Mouse (Mus musculus) spleen, adult 2 months (tissue): ENCODE results near the gene Col27a1.

Source experiments
- CTCF ChIP-seq: fragments of 200-500 bp; IDR thresholded peaks from 2 replicates; pipeline ENCODE4 v1.5.1; 2011; ENCODE audit warnings: mild to moderate bottlenecking, inconsistent platforms; ENCODE audit not compliant: insufficient read depth, insufficient read length, insufficient replicate concordance; ENCODE audit errors: extremely low read depth
- POLR2A ChIP-seq: fragments of 200-500 bp; IDR thresholded peaks from 2 replicates; pipeline ENCODE4 v1.6.1; 2011; ENCODE audit warnings: low read depth, low read length, inconsistent platforms

DNA sequence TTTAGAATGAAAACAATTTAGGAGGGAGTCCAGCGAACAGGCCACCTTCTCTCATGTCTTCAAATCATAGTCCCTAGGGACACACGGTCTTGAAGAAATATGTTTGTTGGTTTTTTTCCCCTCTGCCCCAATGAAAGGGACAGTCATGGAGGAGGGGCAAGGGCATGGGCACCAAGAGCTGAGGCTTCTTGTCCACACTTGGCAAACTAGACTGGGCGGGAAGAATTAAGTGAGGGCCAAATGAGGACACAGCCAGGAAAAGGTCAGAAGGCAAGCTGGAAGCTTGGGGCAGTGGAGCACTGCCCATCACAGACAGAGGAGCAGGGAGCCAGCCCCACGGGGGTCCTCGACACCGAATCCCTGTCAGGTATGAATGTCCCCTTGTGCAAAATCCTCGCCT lies 9.9 kb upstream of the Col27a1 start:
- no peak for TF ChIP-seq CTCF
- TF ChIP-seq POLR2A: no peak
